Mouse (Mus musculus) stomach, embryonic 16.5 days (tissue): ENCODE measurements around the gene Vstm2l. TPM values are rescaled to one million over a fixed set of nuclear protein-coding genes. Genes with fewer than 3 reads are reported as not detected.

Source experiments
- ATAC-seq: fragments of 200-750 bp; cut with Nextera tagmentation; 2 replicates; pipeline ENCODE4 v1.8.0; 2017; ENCODE audit warnings: moderate number of reproducible peaks, moderate TSS enrichment; ENCODE audit not compliant: insufficient read depth, low FRiP score
- H3K27ac ChIP-seq: fragments of 300-500 bp; sonication (generic); 2 replicates; pipeline ENCODE4 v1.5.1; 2014; ENCODE audit warnings: low read length
- H3K27me3 ChIP-seq: fragments of 300-500 bp; sonication (generic); 2 replicates; pipeline ENCODE4 v1.6.1; 2014; ENCODE audit warnings: low read length, control low read depth, mixed read lengths; ENCODE audit not compliant: control insufficient read depth, insufficient read depth
- H3K36me3 ChIP-seq: fragments of 300-500 bp; sonication (generic); 2 replicates; pipeline ENCODE4 v1.6.1; 2014; ENCODE audit warnings: low read length; ENCODE audit not compliant: control insufficient read depth, insufficient read depth
- H3K4me1 ChIP-seq: fragments of 300-500 bp; sonication (generic); 2 replicates; pipeline ENCODE4 v1.6.1; 2014; ENCODE audit warnings: low read length, control low read depth, mixed read lengths; ENCODE audit not compliant: control insufficient read depth, insufficient read depth
- H3K4me2 ChIP-seq: fragments of 300-500 bp; sonication (generic); 2 replicates; pipeline ENCODE4 v1.6.1; 2014; ENCODE audit warnings: low read depth, low read length, mixed read lengths
- H3K4me3 ChIP-seq: fragments of 300-500 bp; sonication (generic); replicated peaks from 2 replicates; pipeline ENCODE4 v1.5.1; 2014; ENCODE audit warnings: mild to moderate bottlenecking, low read length
- H3K9ac ChIP-seq: fragments of 300-500 bp; sonication (generic); 2 replicates; pipeline ENCODE4 v1.6.1; 2014; ENCODE audit warnings: low read length
- H3K9me3 ChIP-seq: fragments of 300-500 bp; sonication (generic); replicated peaks from 2 replicates; pipeline ENCODE4 v1.6.1; 2016; ENCODE audit warnings: low read length, control low read depth; ENCODE audit not compliant: control insufficient read depth
- WGBS: fragments of 180-500 bp; shearing (Covaris S2); extraction: QIAGEN DNeasy Blood & Tissue Kit; methylation state at CpG from one replicate; pipeline ENCODE4 v1.1.7; 2014; 5-methylcytosine and 5-hydroxymethylcytosine counted together
- polyA plus RNA-seq: library from polyadenylated mRNA; unstranded; fragments of >200 nt; fragmentation: Nextera tagmentation; extraction: Ambion mirVana; gene quantifications from 2 replicates; pipeline ENCODE4 v1.2.1, GENCODE M21; 2015

The Vstm2l gene
- polyA plus RNA-seq, 1 experiment from 2014 or later: 0.19 TPM

DNA sequence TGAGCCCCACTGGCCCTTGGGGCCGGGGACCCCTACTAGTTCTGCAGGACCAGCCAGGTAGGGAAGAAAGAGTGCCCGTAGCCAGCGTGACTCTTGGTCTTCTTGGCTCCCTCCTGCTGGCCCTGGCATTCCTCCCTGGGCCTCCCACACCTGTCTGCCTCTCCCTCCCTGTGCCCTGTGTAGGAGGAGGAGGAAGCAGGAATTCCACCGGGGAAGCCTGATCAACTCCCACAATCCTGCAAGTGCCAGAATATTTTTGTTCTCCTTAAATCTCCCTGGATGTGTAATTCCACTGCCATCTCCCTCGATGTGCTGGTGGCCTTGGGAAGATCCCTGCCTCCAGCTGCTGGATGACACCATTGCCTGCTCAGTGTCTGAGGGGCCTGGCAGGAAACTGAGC is 10.1 kb downstream of the Vstm2l start:
- WGBS: 51% methylated on average over 5 of the region's 5 CpGs
- ATAC-seq: no peak
- H3K9me3 ChIP-seq: no peaks in the 10 kb centered on the region

DNA sequence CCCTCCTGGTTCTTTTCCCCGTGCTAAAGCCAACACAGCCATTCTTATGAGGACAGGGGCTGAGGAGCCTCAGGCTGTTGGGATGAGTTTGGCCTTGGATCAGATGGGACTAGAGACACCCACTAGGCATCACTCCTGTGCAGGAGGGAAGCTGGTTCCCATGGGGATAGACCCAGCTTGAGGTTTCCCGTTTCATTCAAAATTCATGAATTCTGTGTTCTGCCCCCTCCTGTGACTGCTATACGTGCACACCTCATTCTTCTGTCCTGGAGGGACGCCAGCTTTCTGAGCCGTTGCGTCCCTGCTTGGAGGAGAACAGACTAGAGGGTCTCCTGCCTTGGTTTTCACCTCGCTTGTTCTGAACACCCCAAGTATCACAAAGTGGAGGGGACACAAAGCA is 12.0 kb downstream of the Vstm2l start:
- Histone ChIP-seq H3K9ac (no peak overlapping the region), H3K9me3 (no peaks in the 10 kb centered on the region), H3K4me3 (no peak overlapping the region), H3K4me2 (no peak overlapping the region), H3K27me3 (no peaks in the 10 kb centered on the region), H3K4me1 (no peaks in the 10 kb centered on the region), H3K36me3 (no peaks in the 10 kb centered on the region), H3K27ac (no peak overlapping the region)
- 57% methylated on average over 7 of the region's 7 CpGs for WGBS
- ATAC-seq: no peak

More for the DNA sequence above, 10.1 kb downstream of the Vstm2l start:
- H3K9ac ChIP-seq: no peak overlapping the region
- no peak overlapping the region for H3K4me3 ChIP-seq
- H3K27ac ChIP-seq: no peak overlapping the region
- H3K36me3 ChIP-seq: no peaks in the 10 kb centered on the region
- no peaks in the 10 kb centered on the region for H3K4me1 ChIP-seq
- H3K4me2 ChIP-seq: no peak overlapping the region
- H3K27me3 ChIP-seq: no peaks in the 10 kb centered on the region

DNA sequence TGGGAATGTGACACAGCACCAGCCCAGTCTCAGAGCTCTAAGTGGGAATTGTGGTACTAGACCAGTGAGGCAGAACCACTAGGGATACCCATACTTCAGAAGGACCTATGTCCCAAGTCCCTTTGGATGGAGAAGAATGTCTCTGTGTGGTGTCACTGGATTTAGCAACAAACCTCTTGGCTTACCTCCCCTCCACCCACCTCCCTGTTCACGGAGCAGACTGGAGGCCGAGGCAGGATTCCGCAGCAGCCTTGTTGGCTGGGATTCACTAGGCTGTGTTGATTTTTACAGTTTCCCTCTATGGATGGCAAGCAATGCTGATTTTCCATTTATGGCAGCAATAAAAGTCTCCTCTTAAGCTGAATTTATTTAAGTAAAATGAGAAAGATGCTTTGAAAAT is 12.5 kb downstream of the Vstm2l start:
- WGBS: 52% methylated on average over 3 of the region's 3 CpGs

GRCm38 (mm10) chr2:157927397-157927796 is 12.9 kb downstream of the Vstm2l start:
- Histone ChIP-seq H3K9ac (no peak overlapping the region), H3K4me1 (no peaks in the 10 kb centered on the region), H3K27me3 (no peaks in the 10 kb centered on the region), H3K9me3 (no peaks in the 10 kb centered on the region), H3K27ac (no peak overlapping the region), H3K4me2 (no peak overlapping the region), H3K4me3 (no peak overlapping the region), H3K36me3 (no peaks in the 10 kb centered on the region)
- 60% methylated on average over 20 of the region's 20 CpGs for WGBS
- ATAC-seq: no peak

More for the DNA sequence above, 12.5 kb downstream of the Vstm2l start:
- Histone ChIP-seq H3K4me2 (no peak overlapping the region), H3K9ac (no peak overlapping the region), H3K27me3 (no peaks in the 10 kb centered on the region), H3K36me3 (no peaks in the 10 kb centered on the region), H3K27ac (no peak overlapping the region), H3K4me1 (no peaks in the 10 kb centered on the region), H3K4me3 (no peak overlapping the region), H3K9me3 (no peaks in the 10 kb centered on the region)
- no peak for ATAC-seq

DNA sequence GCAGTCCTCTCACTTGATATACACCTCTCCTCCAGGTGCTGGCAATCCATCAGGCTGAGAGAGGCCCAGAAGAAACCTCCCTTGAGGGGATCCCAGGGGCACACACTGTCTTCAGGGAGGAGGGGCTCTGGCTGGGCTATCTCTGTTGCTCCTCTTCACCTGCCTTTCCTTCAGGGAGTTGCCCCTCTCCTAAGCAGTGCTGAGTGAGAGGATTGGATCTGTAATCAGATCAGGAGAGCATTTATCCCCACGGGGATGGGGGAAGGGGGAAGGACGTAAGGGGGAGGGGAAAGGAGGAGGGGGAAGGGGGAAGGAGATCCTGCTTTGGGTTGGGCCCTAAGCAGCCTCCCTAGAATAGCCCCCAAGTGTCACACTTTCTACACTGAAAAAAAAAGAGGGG is 13.4 kb downstream of the Vstm2l start:
- H3K9me3 ChIP-seq: no peaks in the 10 kb centered on the region
- no peak overlapping the region for H3K4me2 ChIP-seq
- H3K4me3 ChIP-seq: no peak overlapping the region
- no peaks in the 10 kb centered on the region for H3K4me1 ChIP-seq
- 28% methylated on average over 2 of the region's 2 CpGs for WGBS
- no peak overlapping the region for H3K9ac ChIP-seq
- H3K36me3 ChIP-seq: no peaks in the 10 kb centered on the region
- no peaks in the 10 kb centered on the region for H3K27me3 ChIP-seq
- no peak overlapping the region for H3K27ac ChIP-seq
- no peak for ATAC-seq

DNA sequence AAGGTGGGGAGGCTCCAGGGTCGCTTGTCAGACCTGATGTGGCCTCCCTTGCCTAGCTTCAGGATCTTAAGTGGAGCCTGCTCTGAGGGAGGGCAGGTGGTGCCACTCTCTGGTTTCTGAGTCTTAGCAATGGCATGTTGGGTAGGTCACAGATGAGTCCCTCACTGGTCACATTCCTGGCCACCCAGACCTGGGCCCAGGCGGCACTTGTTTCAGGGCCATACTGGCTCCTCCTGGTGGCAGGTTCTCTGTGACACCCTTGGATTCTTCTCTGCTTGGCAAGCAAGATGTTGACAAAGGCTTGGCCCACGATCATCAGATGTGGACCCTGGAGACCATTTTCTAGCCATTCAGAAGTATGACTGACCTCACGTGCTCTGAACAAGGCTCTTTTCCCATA is 18.2 kb downstream of the Vstm2l start:
- Histone ChIP-seq H3K27me3 (no peaks in the 10 kb centered on the region), H3K27ac (no peak overlapping the region), H3K4me3 (no peak overlapping the region), H3K36me3 (no peaks in the 10 kb centered on the region), H3K4me2 (no peak overlapping the region), H3K9ac (no peak overlapping the region), H3K9me3 (no peaks in the 10 kb centered on the region), H3K4me1 (no peaks in the 10 kb centered on the region)
- 70% methylated on average over 4 of the region's 4 CpGs for WGBS
- ATAC-seq: no peak

DNA sequence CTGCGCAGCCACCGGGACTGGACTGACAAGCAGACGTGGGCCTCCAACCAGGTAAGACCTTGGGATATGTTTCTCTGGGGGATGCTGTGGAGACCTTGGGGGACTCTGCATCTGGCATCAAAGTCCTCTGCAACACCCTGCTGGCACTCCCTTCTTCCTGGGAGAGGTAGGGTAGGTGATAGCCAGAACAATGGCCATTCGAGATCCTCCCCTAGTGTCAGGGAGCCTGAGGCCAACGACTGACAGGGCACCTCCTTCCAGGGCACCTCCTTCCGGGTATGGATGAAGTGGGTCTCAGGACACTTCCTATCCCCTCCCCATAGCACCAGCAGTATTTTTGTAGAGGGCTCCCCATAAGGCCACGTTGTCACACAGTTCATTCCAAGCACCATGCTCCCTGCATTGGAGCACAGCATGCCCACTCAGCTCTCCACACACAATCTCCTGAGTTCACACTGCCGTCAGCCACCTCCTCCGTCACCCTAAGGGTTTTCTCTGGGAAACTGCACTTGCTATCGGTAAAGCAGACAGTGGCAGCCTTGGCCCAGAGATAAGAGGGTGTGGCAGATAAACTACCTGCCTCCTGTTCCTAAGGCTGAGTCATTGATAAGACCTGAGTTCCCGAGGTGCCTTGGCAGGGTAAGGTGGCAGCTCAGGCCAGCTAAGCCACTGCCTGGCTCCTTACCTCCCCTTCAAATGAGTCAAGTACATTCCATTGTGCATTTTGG is 21.2 kb downstream of the Vstm2l start:
- Histone ChIP-seq H3K4me2 (no peak overlapping the region), H3K9ac (no peak overlapping the region), H3K27me3 (peaks cover 12% of the 10 kb centered on the region), H3K4me3 (no peak overlapping the region), H3K27ac (no peak overlapping the region), H3K36me3 (no peaks in the 10 kb centered on the region), H3K4me1 (0 out of 2 replicates have a peak, but pooled peaks cover under 1% of the 10 kb centered on the region), H3K9me3 (no peaks in the 10 kb centered on the region)
- peak; percentile 67 for ATAC-seq
- WGBS: 60% methylated on average over 11 of the region's 11 CpGs

DNA sequence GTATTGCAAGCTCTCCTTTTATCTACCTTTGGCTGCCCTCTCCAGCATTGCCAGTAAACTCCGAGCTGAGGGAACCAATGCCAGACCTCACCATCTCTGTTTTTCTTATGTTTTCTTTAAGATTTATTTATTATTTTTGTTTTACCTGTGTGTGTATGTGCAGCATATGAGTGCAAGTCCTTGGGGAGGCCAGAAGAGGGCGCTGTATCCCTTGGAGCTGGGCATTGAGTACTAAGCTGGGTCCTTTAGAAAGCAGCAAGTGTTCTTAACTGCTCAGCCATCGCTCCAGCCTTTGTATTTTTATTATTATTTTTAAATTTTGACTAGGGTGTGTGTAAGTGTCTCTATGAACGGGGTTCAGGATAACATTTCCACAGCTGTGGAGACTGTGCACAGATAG is 22.2 kb downstream of the Vstm2l start:
- H3K27ac ChIP-seq: no peak overlapping the region
- no peak overlapping the region for H3K9ac ChIP-seq
- no peak overlapping the region for H3K4me3 ChIP-seq
- H3K4me1 ChIP-seq: peaks cover 3% of the 10 kb centered on the region; the same call in 1 of the 2 replicates
- WGBS: 77% methylated on average over 4 of the region's 4 CpGs
- H3K9me3 ChIP-seq: no peaks in the 10 kb centered on the region
- no peaks in the 10 kb centered on the region for H3K36me3 ChIP-seq
- H3K27me3 ChIP-seq: peaks cover 20% of the 10 kb centered on the region
- ATAC-seq: no peak
- no peak overlapping the region for H3K4me2 ChIP-seq

DNA sequence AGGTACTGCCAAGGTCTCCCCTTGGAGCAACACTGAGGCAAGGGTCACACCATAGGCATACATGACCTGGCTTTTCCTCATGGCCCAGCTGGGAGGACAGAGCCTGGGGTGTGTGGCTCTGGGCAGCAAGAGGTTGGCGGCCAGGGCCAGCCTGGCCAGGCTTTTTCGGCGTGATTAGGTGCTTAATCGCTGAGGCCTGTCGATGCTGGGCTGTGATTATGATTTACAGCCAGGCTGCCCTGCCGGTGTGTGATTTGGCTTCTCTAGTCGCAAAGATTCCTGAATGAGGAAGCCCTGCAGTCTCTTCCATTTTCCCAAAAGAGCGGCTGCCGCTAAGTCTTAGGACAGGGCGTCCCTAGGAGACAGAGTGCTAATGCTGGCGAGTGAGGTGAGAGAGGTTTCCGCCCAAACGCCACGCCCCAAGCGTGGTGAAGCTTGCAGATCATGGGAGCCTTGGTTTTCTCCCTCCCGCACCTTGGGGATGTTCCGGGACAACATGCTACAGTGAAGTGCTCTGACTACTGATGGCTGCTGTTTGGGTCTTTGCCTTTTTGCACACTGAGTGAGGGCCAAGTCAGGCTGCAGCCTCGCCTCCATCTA is 26.2 kb downstream of the Vstm2l start:
- no peak overlapping the region; the same call in 1 of the 2 replicates for H3K4me3 ChIP-seq
- no peak overlapping the region for H3K9ac ChIP-seq
- peaks cover 20% of the 10 kb centered on the region for H3K27me3 ChIP-seq
- no peak overlapping the region for H3K27ac ChIP-seq
- H3K4me1 ChIP-seq: peaks cover 13% of the 10 kb centered on the region
- H3K9me3 ChIP-seq: no peaks in the 10 kb centered on the region
- H3K36me3 ChIP-seq: no peaks in the 10 kb centered on the region
- WGBS: 9% methylated on average over 18 of the region's 18 CpGs
- no peak overlapping the region for H3K4me2 ChIP-seq
- no peak for ATAC-seq
